Mouse (Mus musculus) spleen, adult 2 months (tissue): ENCODE measurements around the gene Pmm1. TPM values are rescaled to one million over a fixed set of nuclear protein-coding genes. Genes with fewer than 3 reads are reported as not detected.

ENCODE experiments used
- DNase-seq, 2 experiments: peaks; one replicate each; pipeline versions ENCODE4 v3.0.0 to v3.0.0-alpha.2; 2012 to 2021; ENCODE audit warnings: low spot score in 2 of 2, low read depth in 1 of 2
- H3K27ac ChIP-seq: fragments of 200-500 bp; 2 replicates; pipeline ENCODE4 v1.5.1; 2012; ENCODE audit warnings: low read length, inconsistent platforms; ENCODE audit not compliant: insufficient read depth
- H3K27me3 ChIP-seq: fragments of 200-500 bp; 2 replicates; pipeline ENCODE4 v1.6.1; 2012; ENCODE audit warnings: mild to moderate bottlenecking, moderate library complexity, low read length, inconsistent platforms; ENCODE audit not compliant: control insufficient read depth, insufficient read depth
- H3K36me3 ChIP-seq: fragments of 200-500 bp; 2 replicates; pipeline ENCODE4 v1.6.1; 2012; ENCODE audit warnings: mild to moderate bottlenecking, low read length, inconsistent platforms; ENCODE audit not compliant: control insufficient read depth, insufficient read depth
- H3K4me1 ChIP-seq: fragments of 200-500 bp; 2 replicates; pipeline ENCODE4 v1.6.1; 2011; ENCODE audit warnings: inconsistent platforms; ENCODE audit not compliant: control insufficient read depth, insufficient read depth, insufficient read length
- H3K4me3 ChIP-seq: fragments of 200-500 bp; 2 replicates; pipeline ENCODE4 v1.5.1; 2011; ENCODE audit warnings: mild to moderate bottlenecking, inconsistent platforms; ENCODE audit not compliant: insufficient read depth, insufficient read length; ENCODE audit errors: extremely low read depth
- CTCF ChIP-seq: fragments of 200-500 bp; IDR thresholded peaks from 2 replicates; pipeline ENCODE4 v1.5.1; 2011; ENCODE audit warnings: mild to moderate bottlenecking, inconsistent platforms; ENCODE audit not compliant: insufficient read depth, insufficient read length, insufficient replicate concordance; ENCODE audit errors: extremely low read depth
- POLR2A ChIP-seq: fragments of 200-500 bp; IDR thresholded peaks from 2 replicates; pipeline ENCODE4 v1.6.1; 2011; ENCODE audit warnings: low read depth, low read length, inconsistent platforms
- WGBS: fragments of 180-500 bp; shearing (Covaris S2); methylation state at CpG from one replicate; pipeline ENCODE4 v1.1.7; 2018; 5-methylcytosine and 5-hydroxymethylcytosine counted together
- polyA plus RNA-seq: library from polyadenylated mRNA; depleted of rRNA; stranded (reverse); fragments of >200 nt; gene quantifications from 2 replicates; pipeline ENCODE4 v1.2.3, GENCODE M21; 2012

Gene Pmm1
- polyA plus RNA-seq, 1 experiment: 18.2 TPM

GRCm38 (mm10) chr15:81957598-81957997 is 3.1 kb downstream of the Pmm1 start:
- peaks cover 6% of the 10 kb centered on the region; the same call in 1 of the 2 replicates for H3K36me3 ChIP-seq
- no peak for DNase-seq
- no peaks in the 10 kb centered on the region for H3K27me3 ChIP-seq
- no peaks in the 10 kb centered on the region for H3K4me1 ChIP-seq
- H3K4me3 ChIP-seq: no peak overlapping the region
- H3K27ac ChIP-seq: no peak overlapping the region
- 91% methylated on average over 11 of the region's 11 CpGs for WGBS
- TF ChIP-seq CTCF: no peak
- TF ChIP-seq POLR2A: no peak

GRCm38 (mm10) chr15:81956457-81956856 is 4.3 kb downstream of the Pmm1 start:
- 74% methylated on average over 8 of the region's 8 CpGs for WGBS
- H3K36me3 ChIP-seq: peaks cover 7% of the 10 kb centered on the region; the same call in 1 of the 2 replicates
- TF ChIP-seq CTCF (peak; percentile 80; the same call in 1 of the 2 replicates), POLR2A (no peak)
- no peaks in the 10 kb centered on the region for H3K27me3 ChIP-seq
- no peak overlapping the region for H3K4me3 ChIP-seq
- DNase-seq: peak in 1 of 2 experiments; percentile 37
- no peaks in the 10 kb centered on the region for H3K4me1 ChIP-seq
- H3K27ac ChIP-seq: no peak overlapping the region

- no peak for TF ChIP-seq POLR2A
- no peak for TF ChIP-seq CTCF
- no peaks in the 10 kb centered on the region for H3K27me3 ChIP-seq
- H3K4me3 ChIP-seq: no peak overlapping the region
- DNase-seq: no peak
- WGBS: 97% methylated on average over 15 of the region's 15 CpGs
- no peaks in the 10 kb centered on the region for H3K4me1 ChIP-seq
- H3K27ac ChIP-seq: no peak overlapping the region
- peaks cover 7% of the 10 kb centered on the region; the same call in 1 of the 2 replicates for H3K36me3 ChIP-seq
Measured at GRCm38 (mm10) chr15:81955414-81955813, 5.3 kb downstream of the Pmm1 start.

GRCm38 (mm10) chr15:81954716-81955115 is 6.0 kb downstream of the Pmm1 start:
- DNase-seq: no peak
- WGBS: 95% methylated on average over 6 of the region's 6 CpGs
- no peaks in the 10 kb centered on the region for H3K27me3 ChIP-seq
- peaks cover 7% of the 10 kb centered on the region; the same call in 1 of the 2 replicates for H3K36me3 ChIP-seq
- TF ChIP-seq POLR2A (no peak), CTCF (no peak)
- no peak overlapping the region for H3K4me3 ChIP-seq
- H3K4me1 ChIP-seq: no peaks in the 10 kb centered on the region
- no peak overlapping the region for H3K27ac ChIP-seq

- 96% methylated on average over 9 of the region's 9 CpGs for WGBS
- H3K4me1 ChIP-seq: no peaks in the 10 kb centered on the region
- H3K27me3 ChIP-seq: no peaks in the 10 kb centered on the region
- no peak overlapping the region for H3K4me3 ChIP-seq
- H3K36me3 ChIP-seq: peaks cover 7% of the 10 kb centered on the region; the same call in 1 of the 2 replicates
- H3K27ac ChIP-seq: no peak overlapping the region
- TF ChIP-seq POLR2A (no peak), CTCF (no peak)
- DNase-seq: no peak
Measured at GRCm38 (mm10) chr15:81954151-81954583, 6.6 kb downstream of the Pmm1 start.

GRCm38 (mm10) chr15:81952310-81952709 is 8.4 kb downstream of the Pmm1 start:
- TF ChIP-seq CTCF (no peak), POLR2A (no peak)
- Histone ChIP-seq H3K27me3 (no peaks in the 10 kb centered on the region), H3K4me3 (no peak overlapping the region), H3K4me1 (no peaks in the 10 kb centered on the region), H3K36me3 (peaks cover 7% of the 10 kb centered on the region; the same call in 1 of the 2 replicates), H3K27ac (no peak overlapping the region)
- WGBS: 87% methylated on average over 4 of the region's 4 CpGs
- no peak for DNase-seq

- no peak for DNase-seq
- Histone ChIP-seq H3K27me3 (no peaks in the 10 kb centered on the region), H3K27ac (no peak overlapping the region), H3K4me1 (no peaks in the 10 kb centered on the region), H3K36me3 (peaks cover 7% of the 10 kb centered on the region; the same call in 1 of the 2 replicates), H3K4me3 (no peak overlapping the region)
- no peak for TF ChIP-seq POLR2A
- no peak for TF ChIP-seq CTCF
- WGBS: 90% methylated on average over 9 of the region's 9 CpGs
Measured at GRCm38 (mm10) chr15:81951159-81951558, 9.6 kb downstream of the Pmm1 start.

GRCm38 (mm10) chr15:81950716-81951115 is 10.0 kb downstream of the Pmm1 start:
- no peak for DNase-seq
- TF ChIP-seq POLR2A (no peak), CTCF (no peak)
- 91% methylated on average over 5 of the region's 5 CpGs for WGBS
- H3K4me3 ChIP-seq: no peak overlapping the region
- peaks cover 7% of the 10 kb centered on the region; the same call in 1 of the 2 replicates for H3K36me3 ChIP-seq
- no peaks in the 10 kb centered on the region for H3K27me3 ChIP-seq
- H3K4me1 ChIP-seq: no peaks in the 10 kb centered on the region
- no peak overlapping the region for H3K27ac ChIP-seq
